Mouse (Mus musculus) regulatory T cell (primary cell): ENCODE results near the gene Fgd2.
"Not testable (repeated sequence)": the region's sequence is repeated elsewhere in the genome, so short reads cannot be mapped to it uniquely, and the experiment has no call there.

ENCODE experiments used
- in situ Hi-C: fragments of 300-600 bp; cut with MboI, MseI; formaldehyde crosslinking; loops from one replicate; pipeline ENCODE4 v1.15.1; 2025; ENCODE audit warnings: high pct_unique_total_duplicates

Gene Fgd2

DNA sequence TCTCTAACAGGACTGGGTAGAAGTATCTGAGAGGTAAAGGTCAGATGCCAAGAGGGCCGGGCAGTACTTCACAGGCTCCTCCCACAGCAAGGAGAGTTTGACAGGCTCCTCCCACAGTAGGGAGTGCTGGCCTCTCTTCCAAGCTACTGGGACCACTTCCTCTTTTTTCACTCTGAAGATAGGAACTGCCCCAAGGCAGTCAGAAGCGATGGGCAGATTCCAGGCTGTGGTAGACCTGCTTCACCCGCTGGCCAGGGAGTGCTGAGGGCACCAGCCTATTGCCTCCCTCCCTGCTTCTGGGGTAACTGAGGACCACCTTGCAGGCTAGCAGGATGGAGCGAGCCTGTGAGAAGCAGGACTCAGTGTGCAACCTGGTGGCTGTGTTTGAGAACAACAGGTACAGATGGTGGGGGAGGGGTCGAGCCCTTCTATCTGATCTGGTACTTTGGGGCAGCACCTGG, at the start of gene Fgd2:
Gene Fgd2, plus strand, starts transcription at position 154 of the 461 bp plus-strand sequence.
- in situ Hi-C loops = no loop called here

DNA sequence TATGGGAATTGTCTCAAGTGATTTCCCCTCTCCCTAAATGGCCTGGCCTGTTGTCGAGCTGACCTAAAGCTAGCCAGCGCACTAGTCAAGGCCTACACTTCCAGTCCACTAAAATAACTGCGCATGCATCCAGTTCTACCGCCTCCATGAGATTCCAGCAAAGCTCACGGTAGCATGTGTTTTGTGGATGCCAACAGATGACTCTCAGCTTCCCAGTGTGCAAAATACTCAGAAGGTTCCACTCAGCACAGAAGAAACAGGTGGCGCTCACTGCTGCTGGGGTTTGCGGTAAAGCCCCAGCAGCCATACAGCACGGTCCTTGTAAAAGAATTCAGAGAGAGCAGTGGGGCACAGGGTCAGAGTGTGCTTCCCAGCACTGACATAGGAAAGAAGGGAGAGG, 49.1 kb upstream of the Fgd2 start:
- in situ Hi-C loops = loop anchor here (5.0 kb wide), 1 partner anchor 61 kb away; no protein-coding TSS in a partner anchor

DNA sequence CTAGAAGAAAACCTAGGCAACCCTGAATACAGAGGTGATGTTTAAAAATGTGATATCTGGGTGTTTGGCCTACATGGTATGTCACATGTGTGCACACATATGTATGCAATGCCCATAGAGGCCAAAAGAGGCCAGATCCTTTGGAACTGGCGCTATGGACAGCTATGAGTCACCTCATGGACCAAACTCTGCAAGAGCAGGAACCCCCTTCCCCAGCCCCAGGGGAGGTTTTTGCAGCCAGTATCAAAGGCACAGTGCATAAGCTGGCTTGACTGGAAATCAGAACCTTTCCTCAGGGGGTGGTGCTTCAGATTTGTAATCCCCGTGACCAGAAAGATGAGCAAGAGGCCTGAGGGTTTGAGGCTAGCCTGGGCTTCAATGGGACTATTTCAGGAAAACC, 48.6 kb upstream of the Fgd2 start:
- in situ Hi-C loops = loop anchor here (5.0 kb wide), 1 partner anchor 60 kb away; no protein-coding TSS in a partner anchor

- in situ Hi-C loops = loop anchor here (5.0 kb wide), 1 partner anchor 59 kb away; no protein-coding TSS in a partner anchor
Measured at GRCm38 (mm10) chr17:29313300-29313699, 47.4 kb upstream of the Fgd2 start.

GRCm38 (mm10) chr17:29315672-29316465, 44.8 kb upstream of the Fgd2 start:
- in situ Hi-C loops = no loop called here

DNA sequence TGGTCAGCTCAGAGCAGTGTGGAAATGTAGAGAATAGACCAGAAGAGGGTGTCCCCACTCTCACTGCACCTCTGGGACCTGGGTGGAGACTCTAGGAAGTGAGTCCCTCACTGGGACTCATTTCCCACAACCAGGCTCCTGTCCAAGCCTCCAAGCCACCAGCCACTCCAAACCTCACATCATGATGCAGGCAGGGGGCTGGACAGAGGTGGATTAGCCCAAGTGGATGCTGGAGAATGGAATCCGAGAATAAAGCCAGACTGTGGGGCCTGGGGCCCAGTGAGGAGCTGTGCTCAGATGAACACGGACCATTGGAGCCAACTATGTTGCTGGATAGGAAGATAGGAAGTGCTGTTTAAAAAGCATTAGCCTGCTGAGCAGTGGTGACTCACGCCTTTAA, 43.8 kb upstream of the Fgd2 start:
- in situ Hi-C loops = no loop called here

- in situ Hi-C loops = not testable (repeated sequence)
Measured at GRCm38 (mm10) chr17:29317380-29317779, 43.3 kb upstream of the Fgd2 start, which contains the start of gene Pi16. Pi16 (plus strand) TSS chr17:29317680.

DNA sequence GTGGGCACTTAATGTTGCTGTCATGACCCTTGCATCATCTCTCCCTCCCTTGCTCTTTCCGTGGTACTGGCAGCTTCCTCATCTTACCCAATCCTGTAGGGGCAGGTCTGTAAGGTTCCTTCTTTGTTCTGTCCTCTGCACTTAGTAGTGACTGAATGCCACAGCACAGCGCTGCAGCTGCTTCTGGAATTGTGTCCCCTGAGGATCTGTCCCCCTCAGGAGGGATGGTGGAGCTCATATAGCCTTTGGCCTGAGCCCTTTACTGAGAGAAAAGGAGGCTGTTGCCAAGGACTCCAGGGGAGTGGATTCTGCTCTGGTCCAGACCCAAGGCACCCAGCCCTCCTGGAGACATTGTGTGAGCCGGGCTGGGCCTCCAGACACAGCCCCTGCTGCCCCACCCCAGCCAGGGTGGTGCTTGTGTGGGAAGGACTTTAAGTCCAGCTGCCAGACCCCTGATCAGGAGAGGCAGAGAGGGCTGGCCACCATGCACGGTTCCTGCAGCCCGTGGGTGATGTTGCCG, 41.9 kb upstream of the Fgd2 start:
- in situ Hi-C loops = no loop called here

GRCm38 (mm10) chr17:29319476-29319875, 41.2 kb upstream of the Fgd2 start:
- in situ Hi-C loops = no loop called here

GRCm38 (mm10) chr17:29319881-29320639, 40.7 kb upstream of the Fgd2 start:
- in situ Hi-C loops = no loop called here

DNA sequence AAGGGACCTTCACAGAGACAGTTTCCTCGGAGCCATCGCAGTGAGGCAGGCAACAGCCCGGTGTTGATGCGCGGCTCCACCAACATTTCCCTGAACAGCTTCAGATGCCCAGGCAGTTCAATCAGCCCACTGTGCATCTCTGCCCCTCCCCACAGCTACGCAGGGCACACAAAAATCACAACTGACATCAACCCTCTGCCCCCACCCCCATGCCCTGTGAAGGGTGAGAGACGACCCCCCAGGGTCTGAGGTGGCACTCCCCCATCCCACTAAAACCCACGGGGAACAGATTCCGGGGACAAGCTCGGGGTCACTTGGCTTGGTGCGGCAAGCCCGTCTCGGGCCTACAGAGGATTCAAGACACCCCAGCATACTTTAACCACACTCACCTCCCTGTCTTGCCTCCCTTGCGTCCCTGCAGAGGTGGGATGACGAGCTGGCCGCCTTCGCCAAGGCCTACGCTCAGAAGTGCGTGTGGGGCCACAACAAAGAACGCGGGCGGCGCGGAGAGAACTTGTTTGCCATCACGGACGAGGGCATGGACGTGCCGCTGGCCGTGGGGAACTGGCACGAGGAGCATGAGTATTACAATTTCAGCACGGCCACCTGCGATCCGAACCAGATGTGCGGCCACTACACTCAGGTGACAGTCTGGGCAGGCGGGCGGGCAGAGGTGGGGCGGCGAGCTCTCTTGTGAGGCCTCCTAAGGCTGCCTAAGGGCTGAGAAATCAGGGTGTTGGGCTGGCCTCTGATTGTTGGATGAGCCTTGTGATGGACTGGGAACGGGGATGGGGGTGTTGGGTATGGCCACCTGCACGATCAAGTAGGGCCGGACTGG, 38.7 kb upstream of the Fgd2 start:
- in situ Hi-C loops = no loop called here

DNA sequence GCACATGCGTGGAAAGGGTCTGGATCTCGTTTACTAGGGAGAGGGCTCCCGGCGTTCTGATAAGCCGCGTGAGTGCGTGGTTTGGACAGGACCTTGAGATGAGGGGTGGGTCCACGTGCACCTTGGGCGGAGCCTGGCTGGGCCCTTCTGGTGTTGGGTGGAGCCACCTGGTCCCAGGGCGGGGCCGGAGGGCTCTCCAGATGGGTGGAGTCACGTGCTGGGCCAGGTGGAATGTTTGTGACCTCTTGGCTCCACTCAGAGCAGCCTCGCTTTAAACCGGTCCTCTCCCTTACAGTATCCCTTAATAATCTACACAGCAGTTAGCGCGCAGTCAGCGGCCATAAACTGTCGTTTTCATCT, 38.1 kb upstream of the Fgd2 start:
- in situ Hi-C loops = no loop called here

DNA sequence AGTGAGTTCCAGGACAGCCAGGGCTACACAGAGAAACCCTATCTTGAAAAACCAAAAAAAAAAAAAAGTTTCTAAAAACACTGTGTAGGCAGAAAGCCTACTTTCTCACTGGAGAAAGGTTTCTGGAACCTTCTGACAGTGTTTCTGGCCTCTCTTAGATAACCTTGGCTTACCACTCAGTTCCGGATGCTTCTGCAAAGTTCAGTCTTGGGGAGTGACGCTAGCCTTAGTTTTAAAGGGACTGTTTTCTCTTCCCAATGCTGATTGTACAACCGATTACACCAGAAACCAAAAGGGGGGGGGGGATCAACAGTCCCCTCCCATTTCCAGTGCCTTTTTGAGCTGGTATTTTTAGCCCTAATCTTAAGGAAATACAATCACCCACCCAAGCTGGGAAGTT, 37.1 kb upstream of the Fgd2 start:
- in situ Hi-C loops = no loop called here

- in situ Hi-C loops = no loop called here
Measured at GRCm38 (mm10) chr17:29325831-29326230, 34.9 kb upstream of the Fgd2 start.

GRCm38 (mm10) chr17:29326531-29327529, 33.9 kb upstream of the Fgd2 start:
- in situ Hi-C loops = no loop called here

DNA sequence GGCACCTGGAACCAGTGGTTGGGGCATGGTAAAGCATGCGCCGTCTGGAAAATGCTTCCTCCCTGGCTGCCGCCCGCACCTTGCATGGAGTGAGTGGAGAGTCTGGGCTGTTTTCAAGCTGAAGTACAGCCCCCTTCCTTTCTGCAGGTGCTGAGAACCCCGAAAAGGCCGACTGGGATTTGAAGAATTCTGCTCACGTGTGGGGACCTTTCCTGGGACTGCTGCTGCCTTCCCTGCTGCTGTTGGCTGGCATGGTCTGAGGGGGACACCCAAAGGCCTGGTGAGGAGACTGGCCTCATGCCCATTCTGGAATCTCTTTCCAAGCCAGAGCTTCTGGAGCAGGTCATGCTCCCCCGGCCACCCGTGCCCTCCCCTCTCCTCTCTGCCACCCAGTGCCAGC, 33.0 kb upstream of the Fgd2 start:
- in situ Hi-C loops = no loop called here

- in situ Hi-C loops = no loop called here
Measured at GRCm38 (mm10) chr17:29330221-29330620, 30.5 kb upstream of the Fgd2 start.

- in situ Hi-C loops = no loop called here
Measured at GRCm38 (mm10) chr17:29330671-29331410, 29.9 kb upstream of the Fgd2 start.

DNA sequence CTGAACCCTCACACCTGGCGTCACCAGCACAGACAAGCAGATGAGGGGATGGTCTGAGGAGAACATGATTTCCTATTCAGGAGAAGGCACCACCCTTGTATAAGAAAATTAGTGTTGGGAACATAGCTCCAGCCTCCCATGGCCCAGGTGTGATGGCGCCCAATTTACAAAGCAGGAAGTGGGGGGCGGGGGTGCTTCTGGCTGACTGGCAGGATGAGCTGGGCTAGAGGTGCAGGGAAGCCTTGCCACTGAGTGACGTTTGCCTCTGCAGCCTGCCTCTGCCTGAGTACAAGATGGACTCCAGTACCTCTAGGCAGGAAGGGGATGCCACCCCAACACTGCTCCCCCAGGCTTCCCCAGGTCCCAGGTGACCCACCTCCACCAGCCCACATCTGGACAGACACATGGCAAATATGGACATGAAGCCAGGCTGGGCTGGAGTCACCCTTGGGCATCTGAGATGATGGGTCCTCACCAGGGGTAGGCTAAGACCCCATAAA, 28.5 kb upstream of the Fgd2 start:
- in situ Hi-C loops = no loop called here
